Mouse (Mus musculus) G1E (cell line): ENCODE measurements around the gene Relt.

Source experiments
- CTCF ChIP-seq: IDR thresholded peaks from 2 replicates; pipeline ENCODE4 v1.5.1; 2012; ENCODE audit warnings: low read depth, low read length, inconsistent platforms, mixed read lengths
- POLR2AphosphoS5 ChIP-seq: IDR thresholded peaks from 2 replicates; pipeline ENCODE4 v1.6.1; 2012; ENCODE audit warnings: low read depth, low read length, inconsistent platforms; ENCODE audit not compliant: insufficient replicate concordance

- TF ChIP-seq CTCF = no peak
- no peak for TF ChIP-seq POLR2AphosphoS5
Measured at GRCm38 (mm10) chr7:100867561-100867960, 4.3 kb upstream of the Relt start.
